In genomic region chr6:108249918-108250225, GRCm38 (mm10) we compare ENCODE assay signal across 11 mouse cellular contexts. TPM values are rescaled to one million over a fixed set of nuclear protein-coding genes. Genes with fewer than 3 reads are reported as not detected.
A peak's percentile ranks its signal among the peaks of the same experiment; 100 is the strongest.
DNase-seq lines count a peak whose midpoint lies in the region; ATAC-seq and TF ChIP-seq lines count a peak whose summit lies in the region.
"Had no signal": no experiment of that assay in that cellular context is flagged by ENCODE, and none has a peak within 500 bp of the region (broad histone marks: within the 10 kb centered on the region; RNA-seq: fewer than 3 reads in every experiment).

No protein-coding gene starts in this region.

- DNase-seq in hindbrain, embryonic 11.5 days (ENCODE audit: low spot score) = no peak
- DNase-seq in hindbrain, postnatal 0 days (ENCODE audit: low spot score) = no peak
- DNase-seq in brain, adult 2 months (ENCODE audit: low read depth, low spot score) = peak; percentile 69
- no peak for DNase-seq in forebrain, embryonic 11.5 days (ENCODE audit: low spot score)
- DNase-seq in ovary, postnatal 36 days (ENCODE audit: low spot score) = no peak
- DNase-seq in left cerebral cortex, postnatal 36 days (ENCODE audit: low spot score in 2 of 2) = no peak
- DNase-seq in left cerebral cortex, postnatal 14 days (ENCODE audit: low spot score in 2 of 2) = no peak
- DNase-seq: cerebellum, postnatal 10 days had no signal

- H3K27me3 ChIP-seq in hindbrain, embryonic 11.5 days (ENCODE audit: control insufficient read depth, insufficient read depth, low read length) = no peaks in the 10 kb centered on the region
- H3K27me3 ChIP-seq in hindbrain, postnatal 0 days (ENCODE audit: insufficient read depth, low read length) = no peaks in the 10 kb centered on the region
- H3K27me3 ChIP-seq in forebrain, embryonic 11.5 days (ENCODE audit: control insufficient read depth, insufficient read depth, low read length) = no peaks in the 10 kb centered on the region
- no peaks in the 10 kb centered on the region for H3K27me3 ChIP-seq in midbrain, embryonic 12.5 days
- H3K27me3 ChIP-seq: embryonic facial prominence, embryonic 15.5 days had no signal

- H3K36me3 ChIP-seq in hindbrain, embryonic 11.5 days (ENCODE audit: control insufficient read depth, insufficient read depth, low read length) = no peaks in the 10 kb centered on the region
- H3K36me3 ChIP-seq in hindbrain, postnatal 0 days (ENCODE audit: insufficient read depth, low read length) = no peaks in the 10 kb centered on the region
- H3K36me3 ChIP-seq in forebrain, embryonic 11.5 days (ENCODE audit: control insufficient read depth, insufficient read depth, low read length) = no peaks in the 10 kb centered on the region
- H3K36me3 ChIP-seq in midbrain, embryonic 12.5 days = no peaks in the 10 kb centered on the region
- H3K36me3 ChIP-seq: embryonic facial prominence, embryonic 15.5 days had no signal

- no peak overlapping the region for H3K4me2 ChIP-seq in hindbrain, embryonic 11.5 days (replicated peaks; ENCODE audit: low read depth, low read length)
- no peak overlapping the region for H3K4me2 ChIP-seq in hindbrain, postnatal 0 days (ENCODE audit: low read depth, low read length)
- no peak overlapping the region for H3K4me2 ChIP-seq in forebrain, embryonic 11.5 days (ENCODE audit: low read depth, low read length, severe bottlenecking)
- no peak overlapping the region for H3K4me2 ChIP-seq in midbrain, embryonic 12.5 days (replicated peaks)
- H3K4me2 ChIP-seq: embryonic facial prominence, embryonic 15.5 days had no signal

- H3K4me3 ChIP-seq in hindbrain, embryonic 11.5 days (ENCODE audit: low read depth, low read length) = no peak overlapping the region
- H3K4me3 ChIP-seq in hindbrain, postnatal 0 days (ENCODE audit: low read length) = no peak overlapping the region
- H3K4me3 ChIP-seq in forebrain, embryonic 11.5 days (ENCODE audit: low read depth, low read length) = no peak overlapping the region
- no peak overlapping the region for H3K4me3 ChIP-seq in midbrain, embryonic 12.5 days
- H3K4me3 ChIP-seq: embryonic facial prominence, embryonic 15.5 days; myocyte had no signal

- 76% methylated on average over 3 of the region's 3 CpGs for WGBS in hindbrain, embryonic 11.5 days
- WGBS in hindbrain, postnatal 0 days = 45% methylated on average over 3 of the region's 3 CpGs
- 37% methylated on average over 3 of the region's 3 CpGs for WGBS in forebrain, embryonic 11.5 days
- WGBS in midbrain, embryonic 12.5 days = 48% methylated on average over 3 of the region's 3 CpGs

- H3K4me1 ChIP-seq in hindbrain, embryonic 11.5 days (replicated peaks; ENCODE audit: control insufficient read depth, insufficient read depth, low read length) = 0 out of 2 replicates have a peak, but pooled peaks cover 5% of the 10 kb centered on the region
- peaks cover 16% of the 10 kb centered on the region for H3K4me1 ChIP-seq in hindbrain, postnatal 0 days (ENCODE audit: insufficient read depth, low read length)
- no peaks in the 10 kb centered on the region; the same call in 1 of the 2 replicates for H3K4me1 ChIP-seq in forebrain, embryonic 11.5 days (replicated peaks; ENCODE audit: control insufficient read depth, insufficient read depth, low read length)
- peaks cover 13% of the 10 kb centered on the region for H3K4me1 ChIP-seq in midbrain, embryonic 12.5 days

- intact Hi-C loops in left cerebral cortex, postnatal 36 days (cut with DNase I) = no loop called here
- intact Hi-C loops in left cerebral cortex, postnatal 14 days (cut with DNase I) = no loop called here

- H3K9me3 ChIP-seq in hindbrain, embryonic 11.5 days (ENCODE audit: control insufficient read depth, low read length) = no peaks in the 10 kb centered on the region
- H3K9me3 ChIP-seq in hindbrain, postnatal 0 days (ENCODE audit: low read length) = no peaks in the 10 kb centered on the region
- no peaks in the 10 kb centered on the region for H3K9me3 ChIP-seq in forebrain, embryonic 11.5 days (ENCODE audit: control insufficient read depth, low read length)
- H3K9me3 ChIP-seq in midbrain, embryonic 12.5 days = no peaks in the 10 kb centered on the region
- H3K9me3 ChIP-seq: embryonic facial prominence, embryonic 15.5 days had no signal

- no peak overlapping the region for H3K27ac ChIP-seq in hindbrain, embryonic 11.5 days (ENCODE audit: low read depth, low read length)
- H3K27ac ChIP-seq in hindbrain, postnatal 0 days = no peak overlapping the region
- H3K27ac ChIP-seq in forebrain, embryonic 11.5 days (ENCODE audit: low read depth, low read length) = no peak overlapping the region
- no peak overlapping the region for H3K27ac ChIP-seq in midbrain, embryonic 12.5 days (replicated peaks)

- H3K9ac ChIP-seq in hindbrain, embryonic 11.5 days (ENCODE audit: low read depth, low read length) = no peak overlapping the region
- H3K9ac ChIP-seq in hindbrain, postnatal 0 days (replicated peaks; ENCODE audit: low read length) = no peak overlapping the region
- no peak overlapping the region for H3K9ac ChIP-seq in forebrain, embryonic 11.5 days (ENCODE audit: low read length)
- no peak overlapping the region for H3K9ac ChIP-seq in midbrain, embryonic 12.5 days (replicated peaks)
- H3K9ac ChIP-seq: embryonic facial prominence, embryonic 15.5 days had no signal

- no peak for TF ChIP-seq CTCF in hindbrain, postnatal 0 days (IDR thresholded peaks at IDR 0.05; ENCODE audit: low read depth)

- ATAC-seq in hindbrain, embryonic 11.5 days (ENCODE audit: low FRiP score) = peak; percentile 18; the same call in 1 of the 2 replicates
- no peak for ATAC-seq in hindbrain, postnatal 0 days
- 0 out of 2 replicates have a peak, but pooled peaks have one; percentile 12 for ATAC-seq in forebrain, embryonic 11.5 days (replicated peaks; ENCODE audit: low FRiP score)
- peak; percentile 31; the same call in 1 of the 2 replicates for ATAC-seq in midbrain, embryonic 12.5 days (ENCODE audit: low FRiP score, low read depth)

RNA-seq across cellular contexts. Expression of gene Itpr1, which starts 37.0 kb away (rescaled TPM):
- 4.8 and 9.6 TPM in 2 replicates for polyA plus RNA-seq in hindbrain, embryonic 11.5 days (2014; fragmentation: Nextera tagmentation; extraction: Ambion mirVana)
- 35.4 and 47.1 TPM in 2 replicates for total RNA-seq in hindbrain, postnatal 0 days (2014; rRNA removed)
- 7.2 and 8.4 TPM in 2 replicates for polyA plus RNA-seq in hindbrain, postnatal 0 days (2015; fragmentation: Nextera tagmentation; extraction: Ambion mirVana)
- polyA plus RNA-seq in forebrain, embryonic 11.5 days (2014; fragmentation: Nextera tagmentation; extraction: Ambion mirVana) = 7.8 and 8.1 TPM in 2 replicates
- polyA plus RNA-seq in midbrain, embryonic 12.5 days (2016; fragmentation: Nextera tagmentation; extraction: Ambion mirVana) = 7.3 and 7.4 TPM in 2 replicates
- total RNA-seq in left cerebral cortex, postnatal 36 days (2021) = 100 to 1,000 TPM; 410 to 414 TPM
- 100 to 1,000 TPM; 156 to 179 TPM for total RNA-seq in left cerebral cortex, postnatal 14 days (2021)
